Mouse (Mus musculus) frontal cortex, postnatal 25 days (tissue): ENCODE results near the gene Ttll3.

Experiments used
- DNase-seq, 2 experiments: peaks; one replicate each; pipeline ENCODE4 v3.0.0; 2022; ENCODE audit warnings: low spot score in 2 of 2

Ttll3 gene

GRCm38 (mm10) chr6:113419199-113419587 is 30.1 kb downstream of the Ttll3 start, which contains the start of gene Rpusd3:
TSS of gene Rpusd3 (minus strand) at chr6:113419340.
- peak; percentile 91 to 96 for DNase-seq

GRCm38 (mm10) chr6:113423000-113423399 is 33.9 kb downstream of the Ttll3 start:
- DNase-seq, result no peak

GRCm38 (mm10) chr6:113424187-113424586 is 35.1 kb downstream of the Ttll3 start:
- no peak for DNase-seq

GRCm38 (mm10) chr6:113426696-113427095 is 37.6 kb downstream of the Ttll3 start:
- no peak for DNase-seq

GRCm38 (mm10) chr6:113427397-113427796 is 38.3 kb downstream of the Ttll3 start:
- DNase-seq, result no peak

GRCm38 (mm10) chr6:113428006-113428405 is 38.9 kb downstream of the Ttll3 start:
- DNase-seq, result no peak

GRCm38 (mm10) chr6:113429965-113430364 is 40.9 kb downstream of the Ttll3 start:
- no peak for DNase-seq

GRCm38 (mm10) chr6:113430846-113431245 is 41.8 kb downstream of the Ttll3 start:
- DNase-seq, result no peak

- DNase-seq, result no peak
Measured at GRCm38 (mm10) chr6:113431801-113432200, 42.7 kb downstream of the Ttll3 start.

- DNase-seq, result no peak
Measured at GRCm38 (mm10) chr6:113433661-113434060, 44.6 kb downstream of the Ttll3 start.

GRCm38 (mm10) chr6:113434691-113435090 is 45.6 kb downstream of the Ttll3 start:
- no peak for DNase-seq

GRCm38 (mm10) chr6:113435664-113436205 is 46.7 kb downstream of the Ttll3 start, which contains the start of gene Cidec:
TSS of gene Cidec (minus strand) at chr6:113435760.
- DNase-seq, result no peak

GRCm38 (mm10) chr6:113437135-113437534 is 48.1 kb downstream of the Ttll3 start:
- no peak for DNase-seq

- no peak for DNase-seq
Measured at GRCm38 (mm10) chr6:113438721-113439430, 49.8 kb downstream of the Ttll3 start.

- DNase-seq, result no peak
Measured at GRCm38 (mm10) chr6:113440686-113441085, 51.6 kb downstream of the Ttll3 start.

- peak; percentile 49 to 73 for DNase-seq
Measured at GRCm38 (mm10) chr6:113441147-113441680, 52.2 kb downstream of the Ttll3 start.

GRCm38 (mm10) chr6:113442087-113442441 is 53.0 kb downstream of the Ttll3 start:
- no peak for DNase-seq

GRCm38 (mm10) chr6:113442442-113443090 is 53.5 kb downstream of the Ttll3 start, which contains the start of gene Jagn1:
TSS of gene Jagn1 (plus strand) at chr6:113442569.
- peak; percentile 77 to 83 for DNase-seq

- no peak for DNase-seq
Measured at GRCm38 (mm10) chr6:113443091-113443490, 54.0 kb downstream of the Ttll3 start.

GRCm38 (mm10) chr6:113444207-113444965 is 55.3 kb downstream of the Ttll3 start:
- DNase-seq, result no peak

- DNase-seq, result no peak
Measured at GRCm38 (mm10) chr6:113447639-113448038, 58.6 kb downstream of the Ttll3 start.

GRCm38 (mm10) chr6:113451839-113452238 is 62.8 kb downstream of the Ttll3 start:
- DNase-seq, result no peak
